Mouse (Mus musculus): ENCODE measurements around the gene Lsm2.

DNA sequence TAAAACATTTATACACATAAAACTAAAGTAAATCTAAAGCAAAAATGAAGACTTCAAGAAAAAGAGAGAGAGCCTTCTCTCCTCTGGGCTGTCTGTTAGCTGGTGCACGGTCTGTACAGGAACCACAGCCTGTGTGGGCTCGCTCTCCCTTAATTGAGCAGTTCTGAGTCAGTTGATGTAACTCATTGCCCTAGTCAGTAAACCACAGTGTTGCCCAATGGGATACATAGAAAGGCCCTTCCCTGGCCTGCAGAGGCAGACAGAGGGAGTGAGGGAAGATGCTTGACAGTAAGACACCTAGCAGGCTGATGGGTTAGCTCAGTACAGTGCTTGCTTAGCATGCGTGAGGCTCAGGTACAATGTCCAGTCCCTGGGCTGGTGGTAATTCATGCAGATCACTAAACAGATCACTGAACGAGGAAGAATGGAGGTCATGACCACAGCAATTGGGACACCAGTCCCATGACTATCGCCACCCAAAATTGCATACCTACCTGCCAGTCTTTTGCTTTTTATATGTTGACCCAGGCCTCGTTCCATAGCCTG, 43.6 kb upstream of the Lsm2 start:
- no peak for TF ChIP-seq CTCF (IDR thresholded peaks at IDR 0.05; ENCODE audit: control insufficient read depth, insufficient read depth, insufficient read length)
- no peak for TF ChIP-seq CEBPB (IDR thresholded peaks at IDR 0.05; ENCODE audit: low read depth)

Data from C2C12 (cell line).